Mouse (Mus musculus) intestine, embryonic 16.5 days (tissue): ENCODE measurements around the gene Cd2ap. TPM values are rescaled to one million over a fixed set of nuclear protein-coding genes. Genes with fewer than 3 reads are reported as not detected.
A peak's percentile ranks its signal among the peaks of the same experiment; 100 is the strongest.
"Not testable (repeated sequence)": the region's sequence is repeated elsewhere in the genome, so short reads cannot be mapped to it uniquely, and the experiment has no call there.

ENCODE experiments used
- ATAC-seq: fragments of 200-750 bp; cut with Nextera tagmentation; 2 replicates; pipeline ENCODE4 v1.8.0; 2017; ENCODE audit warnings: moderate TSS enrichment, moderate library complexity
- H3K27ac ChIP-seq: fragments of 300-500 bp; sonication (generic); 2 replicates; pipeline ENCODE4 v1.5.1; 2014; ENCODE audit warnings: mild to moderate bottlenecking, low read length
- H3K27me3 ChIP-seq: fragments of 300-500 bp; sonication (generic); replicated peaks from 2 replicates; pipeline ENCODE4 v1.6.1; 2014; ENCODE audit warnings: low read length, control low read depth, mixed read lengths; ENCODE audit not compliant: control insufficient read depth, insufficient read depth
- H3K36me3 ChIP-seq: fragments of 300-500 bp; sonication (generic); 2 replicates; pipeline ENCODE4 v1.6.1; 2014; ENCODE audit warnings: low read length, control low read depth; ENCODE audit not compliant: control insufficient read depth, insufficient read depth
- H3K4me1 ChIP-seq: fragments of 300-500 bp; sonication (generic); 2 replicates; pipeline ENCODE4 v1.6.1; 2014; ENCODE audit warnings: low read length, control low read depth, mixed read lengths; ENCODE audit not compliant: control insufficient read depth, insufficient read depth
- H3K4me2 ChIP-seq: fragments of 300-500 bp; sonication (generic); 2 replicates; pipeline ENCODE4 v1.6.1; 2014; ENCODE audit warnings: low read depth, low read length, control low read depth
- H3K4me3 ChIP-seq: fragments of 300-500 bp; sonication (generic); 2 replicates; pipeline ENCODE4 v1.5.1; 2014; ENCODE audit warnings: mild to moderate bottlenecking, low read length
- H3K9ac ChIP-seq: fragments of 300-500 bp; sonication (generic); 2 replicates; pipeline ENCODE4 v1.6.1; 2014; ENCODE audit warnings: low read depth, low read length
- H3K9me3 ChIP-seq: fragments of 300-500 bp; sonication (generic); 2 replicates; pipeline ENCODE4 v1.6.1; 2016; ENCODE audit warnings: low read length, control low read depth; ENCODE audit not compliant: control insufficient read depth
- WGBS: fragments of 180-500 bp; shearing (Covaris S2); extraction: QIAGEN DNeasy Blood & Tissue Kit; methylation state at CpG from one replicate; pipeline ENCODE4 v1.1.7; 2014; 5-methylcytosine and 5-hydroxymethylcytosine counted together
- polyA plus RNA-seq: library from polyadenylated mRNA; unstranded; fragments of >200 nt; fragmentation: Nextera tagmentation; extraction: Ambion mirVana; gene quantifications from 2 replicates; pipeline ENCODE4 v1.2.1, GENCODE M21; 2015

The Cd2ap gene
- polyA plus RNA-seq, 1 experiment from 2014 or later, result 26.8 TPM

DNA sequence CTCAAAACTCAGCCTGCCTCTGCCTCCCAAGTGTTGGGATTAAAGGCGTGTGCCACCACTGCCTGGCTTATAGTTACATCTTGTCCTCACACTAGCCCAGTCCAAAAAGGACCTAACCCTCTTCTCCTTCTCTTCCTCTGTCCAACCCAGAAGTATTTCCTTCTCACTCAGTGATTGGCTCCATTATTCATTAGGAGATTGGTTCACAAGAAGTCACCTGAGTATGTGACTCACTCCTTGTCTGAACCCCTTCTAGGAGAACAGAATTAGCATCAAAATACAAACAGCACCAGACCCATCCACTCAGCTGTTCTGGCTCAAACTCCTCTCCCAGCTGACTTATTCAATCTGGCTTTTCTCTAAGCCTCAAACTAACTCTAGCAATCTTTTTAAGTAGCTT, 30.0 kb upstream of the Cd2ap start:
- ATAC-seq, result not testable (repeated sequence)

DNA sequence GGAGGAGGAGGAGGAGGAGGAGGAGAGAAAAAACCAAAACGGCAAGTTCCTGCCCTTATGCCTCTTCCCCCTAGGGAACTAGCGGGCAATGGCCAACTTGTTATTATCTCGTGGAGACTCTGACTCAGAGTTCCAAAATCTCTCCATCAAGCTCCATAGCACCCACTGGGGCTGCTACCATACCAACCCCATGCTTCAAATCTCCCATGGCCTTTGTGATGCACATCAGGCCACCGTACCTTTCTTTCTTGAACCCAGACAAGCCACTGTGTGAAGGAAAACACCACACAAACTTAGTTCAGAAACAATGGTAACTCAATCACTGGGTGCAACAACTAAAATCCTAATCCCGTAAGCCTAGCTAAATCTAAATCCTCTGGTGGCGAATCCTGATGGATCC, 29.5 kb upstream of the Cd2ap start:
- WGBS, result 87% methylated on average over 6 of the region's 6 CpGs
- Histone ChIP-seq H3K9me3 (no peaks in the 10 kb centered on the region), H3K27me3 (no peaks in the 10 kb centered on the region), H3K4me3 (no peak overlapping the region), H3K4me2 (no peak overlapping the region), H3K9ac (no peak overlapping the region), H3K27ac (no peak overlapping the region), H3K36me3 (no peaks in the 10 kb centered on the region), H3K4me1 (0 out of 2 replicates have a peak, but pooled peaks cover 6% of the 10 kb centered on the region)
- no peak for ATAC-seq

More for the DNA sequence above, 30.0 kb upstream of the Cd2ap start:
- H3K4me2 ChIP-seq, H3K9ac ChIP-seq, H3K27me3 ChIP-seq, H3K4me1 ChIP-seq, H3K4me3 ChIP-seq, H3K36me3 ChIP-seq, H3K9me3 ChIP-seq, H3K27ac ChIP-seq: not testable (repeated sequence)
- 83% methylated on average over 1 of the region's 1 CpGs for WGBS

DNA sequence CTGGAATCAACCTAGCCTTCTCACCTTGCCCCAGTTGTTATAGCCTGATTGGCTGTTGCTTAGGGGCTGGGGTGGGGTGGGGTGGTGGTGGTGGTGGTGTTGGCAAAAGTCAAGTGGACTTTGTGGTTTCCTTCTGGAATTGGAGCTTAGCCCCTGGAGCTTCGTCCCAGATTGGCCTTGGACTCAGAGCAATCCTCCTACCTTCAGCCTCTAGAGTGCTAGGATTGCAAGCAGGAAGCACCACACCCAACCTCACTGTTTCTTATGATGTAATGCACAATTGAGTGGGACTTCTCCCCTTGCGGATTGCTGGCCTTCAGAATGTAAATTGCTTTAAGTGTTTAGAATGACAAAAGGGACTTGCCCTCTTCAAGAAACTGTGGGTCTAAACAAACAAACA, 24.3 kb upstream of the Cd2ap start:
- peak; percentile 89 for ATAC-seq
- peak overlapping the region; percentile 54; the same call in 1 of the 2 replicates for H3K27ac ChIP-seq

DNA sequence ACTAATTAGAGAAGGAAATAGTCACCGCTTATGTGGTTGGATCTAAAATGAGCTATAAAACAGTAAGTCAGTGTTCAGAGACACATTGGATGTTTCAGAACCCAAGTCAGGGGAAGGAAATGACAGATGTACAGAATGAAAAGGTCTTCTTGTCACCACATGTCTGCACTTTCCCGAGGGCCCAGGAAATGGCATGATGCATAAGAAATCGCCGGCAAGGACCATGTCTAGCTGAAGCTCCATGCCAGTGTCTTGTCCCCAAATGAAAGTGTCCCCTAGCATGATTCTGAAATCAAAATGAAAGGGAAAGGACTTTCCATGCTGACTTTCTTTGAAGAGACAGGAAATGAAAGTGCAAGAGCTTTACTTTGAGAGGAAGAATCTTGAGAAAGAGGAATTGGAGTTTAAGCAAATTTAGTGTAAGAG, 10.8 kb upstream of the Cd2ap start:
- no peak overlapping the region for H3K27ac ChIP-seq
- 83% methylated on average over 4 of the region's 4 CpGs for WGBS

More for the DNA sequence above, 24.3 kb upstream of the Cd2ap start:
- Histone ChIP-seq H3K27me3 (no peaks in the 10 kb centered on the region), H3K4me2 (no peak overlapping the region), H3K9ac (no peak overlapping the region), H3K9me3 (no peaks in the 10 kb centered on the region), H3K4me3 (no peak overlapping the region), H3K36me3 (no peaks in the 10 kb centered on the region), H3K4me1 (no peaks in the 10 kb centered on the region)
- 39% methylated on average over 2 of the region's 2 CpGs for WGBS

DNA sequence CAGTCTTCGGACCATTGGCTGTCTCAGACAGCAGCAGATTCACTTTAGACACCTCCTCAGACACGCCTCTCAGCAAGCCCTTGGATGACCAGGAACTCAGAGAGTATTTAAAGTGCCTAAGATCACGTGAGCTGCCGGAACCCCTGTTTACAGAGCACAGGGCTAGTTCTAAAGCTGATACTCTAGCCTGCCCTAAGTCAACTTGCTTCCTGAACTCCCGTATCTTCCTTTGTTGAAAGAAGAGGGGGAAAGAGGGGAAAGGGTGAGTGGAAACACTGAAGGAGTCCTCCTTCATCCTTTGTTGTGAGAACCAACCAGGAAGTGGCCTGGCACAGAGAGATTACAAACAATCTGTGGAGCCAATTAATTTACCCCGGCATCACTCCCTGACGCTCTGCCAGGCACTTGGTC, 8.6 kb upstream of the Cd2ap start:
- peak overlapping the region; percentile 27; the same call in 1 of the 2 replicates for H3K4me2 ChIP-seq
- peaks cover 6% of the 10 kb centered on the region; the same call in 1 of the 2 replicates for H3K4me1 ChIP-seq
- H3K9ac ChIP-seq, result no peak overlapping the region
- no peaks in the 10 kb centered on the region for H3K36me3 ChIP-seq
- H3K27me3 ChIP-seq, result no peaks in the 10 kb centered on the region
- 36% methylated on average over 7 of the region's 7 CpGs for WGBS
- no peak overlapping the region for H3K4me3 ChIP-seq
- peak overlapping the region; percentile 83 for H3K27ac ChIP-seq
- H3K9me3 ChIP-seq, result no peaks in the 10 kb centered on the region
- ATAC-seq, result peak; percentile 74

More for the DNA sequence above, 10.8 kb upstream of the Cd2ap start:
- Histone ChIP-seq H3K9ac (no peak overlapping the region), H3K36me3 (no peaks in the 10 kb centered on the region), H3K4me1 (peaks cover 6% of the 10 kb centered on the region; the same call in 1 of the 2 replicates), H3K4me2 (no peak overlapping the region), H3K4me3 (no peak overlapping the region), H3K27me3 (no peaks in the 10 kb centered on the region), H3K9me3 (no peaks in the 10 kb centered on the region)
- no peak for ATAC-seq

DNA sequence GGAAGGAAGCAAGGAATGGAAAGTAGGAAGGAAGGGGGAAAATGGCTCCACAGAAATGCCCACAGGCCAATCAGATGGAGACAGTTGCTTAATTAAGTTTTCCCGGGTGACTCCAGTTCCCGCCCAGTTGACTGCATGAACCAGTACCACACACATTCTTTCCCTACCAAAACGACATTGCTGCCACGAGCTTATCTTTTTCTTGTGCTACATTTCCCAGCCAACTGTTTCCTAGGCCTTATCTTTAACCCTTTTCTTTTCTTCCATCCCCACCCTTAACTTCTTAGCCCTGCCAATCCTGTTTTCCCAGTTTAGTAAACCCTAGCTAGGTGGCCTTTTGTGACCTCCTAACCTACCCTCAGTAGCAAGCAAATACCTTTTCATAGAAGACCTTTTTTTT, 7.9 kb upstream of the Cd2ap start:
- Histone ChIP-seq H3K4me1 (peaks cover 6% of the 10 kb centered on the region; the same call in 1 of the 2 replicates), H3K36me3 (no peaks in the 10 kb centered on the region), H3K4me3 (no peak overlapping the region), H3K9ac (no peak overlapping the region), H3K4me2 (no peak overlapping the region), H3K9me3 (no peaks in the 10 kb centered on the region), H3K27ac (peak overlapping the region; percentile 83), H3K27me3 (no peaks in the 10 kb centered on the region)
- WGBS, result 45% methylated on average over 4 of the region's 4 CpGs
- ATAC-seq, result peak; percentile 66

DNA sequence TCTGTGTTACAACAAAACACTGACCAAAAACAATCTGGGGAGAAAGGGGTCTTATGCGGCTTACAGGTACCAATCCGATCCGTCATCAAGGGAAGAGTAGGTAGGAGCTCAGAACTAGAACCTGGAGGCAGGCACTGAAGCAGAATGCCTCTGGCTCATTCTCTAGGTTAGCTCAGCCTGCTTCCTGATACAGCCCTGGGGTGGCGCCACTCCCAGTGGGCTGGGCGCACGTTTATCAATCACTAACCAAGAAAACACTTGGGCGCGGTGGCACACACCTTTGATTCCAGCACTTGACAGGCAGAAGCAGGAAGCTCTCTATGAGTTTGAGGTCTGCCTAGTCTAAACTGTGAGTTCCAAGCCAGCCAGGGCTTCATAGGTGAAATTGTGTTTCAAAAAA, 7.3 kb upstream of the Cd2ap start:
- peak; percentile 90 for ATAC-seq
- H3K4me3 ChIP-seq, result no peak overlapping the region
- no peak overlapping the region for H3K9ac ChIP-seq
- H3K36me3 ChIP-seq, result no peaks in the 10 kb centered on the region
- H3K4me1 ChIP-seq, result peaks cover 6% of the 10 kb centered on the region; the same call in 1 of the 2 replicates
- no peaks in the 10 kb centered on the region for H3K9me3 ChIP-seq
- 69% methylated on average over 8 of the region's 8 CpGs for WGBS
- H3K27ac ChIP-seq, result peak overlapping the region; percentile 83
- H3K4me2 ChIP-seq, result 0 out of 2 replicates have a peak overlapping the region, but pooled peaks have one; percentile 6
- no peaks in the 10 kb centered on the region for H3K27me3 ChIP-seq

DNA sequence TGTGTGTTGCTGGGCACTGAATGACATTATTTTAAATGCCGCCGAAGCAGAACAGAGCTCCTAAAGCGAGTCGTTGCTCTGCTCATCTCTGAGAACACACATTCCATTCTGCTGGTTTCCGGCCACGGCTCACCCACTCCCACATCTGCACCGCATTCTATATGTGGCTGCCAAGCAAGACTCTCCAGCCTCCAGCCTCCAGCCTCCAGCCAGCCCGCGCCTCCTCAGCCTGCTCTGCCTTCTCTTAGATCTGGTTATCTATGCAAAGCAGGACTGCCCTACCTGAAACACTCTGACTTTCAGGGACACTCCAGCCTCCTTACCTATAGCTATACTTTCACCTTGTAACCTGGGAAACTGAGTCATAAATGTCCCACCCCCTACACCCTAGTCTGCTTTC, 6.8 kb upstream of the Cd2ap start:
- Histone ChIP-seq H3K4me2 (0 out of 2 replicates have a peak overlapping the region, but pooled peaks have one; percentile 6), H3K9ac (no peak overlapping the region), H3K4me1 (peaks cover 6% of the 10 kb centered on the region; the same call in 1 of the 2 replicates), H3K27me3 (no peaks in the 10 kb centered on the region), H3K9me3 (no peaks in the 10 kb centered on the region), H3K36me3 (no peaks in the 10 kb centered on the region), H3K27ac (peak overlapping the region; percentile 83), H3K4me3 (no peak overlapping the region)
- ATAC-seq, result peak; percentile 77
- 38% methylated on average over 9 of the region's 9 CpGs for WGBS

DNA sequence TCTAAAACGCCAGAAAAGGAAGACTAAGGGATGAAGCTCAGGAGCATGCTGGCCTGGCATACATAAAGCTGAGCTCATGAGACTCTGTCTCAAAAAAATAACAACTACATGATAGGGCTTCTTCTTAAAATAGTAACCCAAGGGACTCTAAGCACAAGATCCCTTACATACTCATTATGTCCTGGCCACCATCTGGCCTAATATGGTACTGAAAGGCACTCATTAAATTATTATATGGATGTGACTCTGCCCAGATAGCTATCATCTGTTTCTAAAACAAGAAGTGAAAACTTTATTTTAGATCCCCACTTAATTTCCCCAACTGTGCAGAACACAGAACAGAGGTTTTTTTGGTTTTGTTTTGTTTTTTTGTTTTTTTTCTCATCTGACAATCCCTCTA, 6.4 kb upstream of the Cd2ap start:
- H3K27ac ChIP-seq, result peak overlapping the region; percentile 83; the same call in 1 of the 2 replicates
- no peaks in the 10 kb centered on the region for H3K27me3 ChIP-seq
- H3K4me2 ChIP-seq, result no peak overlapping the region
- H3K4me3 ChIP-seq, result no peak overlapping the region
- no peak overlapping the region for H3K9ac ChIP-seq
- ATAC-seq, result no peak
- H3K4me1 ChIP-seq, result peaks cover 6% of the 10 kb centered on the region; the same call in 1 of the 2 replicates
- WGBS, result 75% methylated on average over 1 of the region's 1 CpGs
- no peaks in the 10 kb centered on the region for H3K36me3 ChIP-seq
- no peaks in the 10 kb centered on the region for H3K9me3 ChIP-seq
